Mouse (Mus musculus) spleen, postnatal 36 days (tissue): ENCODE data around the gene Pde11a.

Experiments used
- DNase-seq, 2 experiments: peaks; one replicate each; pipeline ENCODE4 v3.0.0; 2022; ENCODE audit warnings: low spot score in 2 of 2, mixed read lengths in 1 of 2

Pde11a gene

DNA sequence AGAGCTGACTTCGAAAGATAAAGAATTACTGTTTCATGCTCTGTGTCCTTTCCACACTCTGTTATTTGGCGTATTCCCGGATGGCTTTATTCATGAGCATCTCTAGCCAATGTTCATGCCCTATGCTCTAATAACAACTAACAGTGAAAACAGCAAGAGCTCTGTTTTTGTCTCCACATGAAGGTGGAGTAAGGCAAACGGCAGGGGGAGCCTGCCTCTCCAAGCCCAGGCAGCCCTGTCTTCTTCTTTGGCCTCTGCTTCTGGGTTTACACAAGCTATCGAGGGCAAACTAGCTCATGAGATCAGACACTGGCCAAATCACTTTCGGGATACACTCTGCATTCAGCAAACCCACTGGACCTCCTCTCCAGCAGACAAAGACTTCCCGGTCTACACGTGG is 241.3 kb downstream of the Pde11a start:
- DNase-seq: no peak

DNA sequence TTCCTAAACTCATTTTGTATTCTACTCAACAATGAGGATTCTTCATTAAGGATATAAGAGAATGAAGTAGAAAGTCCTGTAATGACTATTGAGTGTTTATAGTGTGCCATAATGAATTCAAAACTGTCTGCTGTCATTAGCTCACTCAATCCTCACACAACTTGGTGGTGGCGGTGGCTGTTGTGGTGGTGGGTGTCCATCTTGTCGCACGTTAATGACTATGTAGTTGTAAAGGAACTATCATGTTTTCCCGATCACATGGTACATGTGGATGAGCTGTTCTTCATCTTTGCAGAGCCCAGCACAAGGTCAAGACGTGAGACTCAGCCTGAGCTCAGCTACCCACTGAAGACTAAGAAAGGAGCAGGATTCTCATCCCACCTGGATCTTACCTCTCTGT is 242.7 kb downstream of the Pde11a start:
- no peak for DNase-seq

- no peak for DNase-seq
Observed at GRCm38 (mm10) chr2:76090506-76090905, 248.1 kb downstream of the Pde11a start.

GRCm38 (mm10) chr2:76088844-76089243 is 249.7 kb downstream of the Pde11a start:
- no peak for DNase-seq

GRCm38 (mm10) chr2:76088413-76088812 is 250.2 kb downstream of the Pde11a start:
- peak in 1 of 2 experiments; percentile 6 for DNase-seq

- no peak for DNase-seq
Observed at GRCm38 (mm10) chr2:76087170-76087569, 251.4 kb downstream of the Pde11a start.

- no peak for DNase-seq
Observed at GRCm38 (mm10) chr2:76084982-76085381, 253.6 kb downstream of the Pde11a start.

DNA sequence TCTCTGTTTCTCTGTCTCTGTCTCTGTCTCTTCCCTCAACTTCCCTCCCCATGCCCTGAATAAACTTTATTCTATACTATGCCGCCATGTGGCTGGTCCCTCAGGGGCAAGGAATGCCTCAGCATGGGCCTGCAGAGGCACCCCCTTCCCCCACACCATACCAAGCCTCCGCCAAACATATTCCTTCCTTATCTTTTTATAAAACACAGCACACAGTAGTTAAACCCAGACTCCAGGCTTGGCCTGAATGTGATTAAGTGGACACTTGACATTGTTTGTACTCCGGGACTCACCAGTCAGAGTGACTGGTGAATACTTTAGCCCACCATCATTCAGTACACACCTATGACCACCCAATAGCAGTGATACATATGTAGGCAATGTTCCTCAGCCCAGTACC is 254.7 kb downstream of the Pde11a start:
- DNase-seq: no peak

DNA sequence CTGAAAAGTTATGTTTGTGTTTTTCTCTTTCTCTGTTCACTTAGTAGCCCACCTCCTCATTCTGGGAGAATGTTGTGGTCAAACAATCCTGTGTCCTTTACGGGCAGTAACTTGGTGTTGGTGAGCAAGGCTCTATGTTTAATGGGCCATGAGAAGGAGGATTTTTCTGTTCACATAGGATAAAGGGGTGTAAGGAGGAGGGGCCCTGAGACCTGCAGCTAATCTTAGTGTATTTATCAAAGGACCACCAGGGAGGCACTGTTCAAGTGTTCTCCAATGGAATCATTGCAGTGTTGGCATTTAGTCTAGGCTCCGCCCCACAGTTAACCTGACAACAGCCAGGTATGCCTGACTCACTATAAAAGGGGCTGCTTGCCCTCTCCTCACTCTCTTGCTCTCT is 255.2 kb downstream of the Pde11a start:
- DNase-seq: no peak

DNA sequence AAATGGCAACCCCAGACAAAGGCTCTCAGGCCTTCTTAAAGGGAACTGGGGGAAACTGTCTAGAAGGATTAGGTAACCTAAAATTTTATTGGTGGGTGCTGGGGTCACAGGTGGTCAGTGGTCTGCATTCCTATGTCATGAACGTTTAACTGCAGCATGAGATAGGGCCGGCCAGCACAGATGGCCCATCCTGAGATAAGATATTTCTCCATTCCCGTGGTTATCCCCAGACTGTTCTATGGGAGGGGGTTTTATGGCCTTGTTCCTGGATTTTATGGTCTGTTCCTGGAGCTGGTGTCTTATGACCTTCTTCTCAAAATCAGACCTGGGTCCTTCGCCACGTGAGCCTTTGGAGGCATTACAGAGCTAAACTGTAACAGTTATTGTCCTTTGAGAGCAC is 256.6 kb downstream of the Pde11a start:
- no peak for DNase-seq

DNA sequence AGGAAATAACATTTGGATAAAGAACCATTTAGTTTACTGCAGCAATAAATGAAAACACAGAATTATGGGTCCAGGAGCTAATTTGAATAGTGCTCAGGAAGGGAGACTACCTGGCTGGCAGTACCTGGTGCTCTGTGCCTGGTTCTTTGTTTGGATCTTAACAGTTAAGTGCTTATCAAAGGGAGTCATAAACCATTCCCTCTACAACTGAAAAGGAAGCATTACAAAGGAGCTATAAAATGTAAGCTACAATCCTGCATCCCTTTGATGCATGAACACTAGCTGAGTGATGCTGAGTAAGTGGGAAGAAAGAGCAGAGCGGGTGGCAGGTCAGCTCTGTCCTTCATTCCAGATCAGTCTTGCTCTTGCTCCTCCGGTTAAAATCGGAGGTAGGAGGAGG is 258.0 kb downstream of the Pde11a start:
- DNase-seq: no peak

- no peak for DNase-seq
Observed at GRCm38 (mm10) chr2:76076838-76077237, 261.7 kb downstream of the Pde11a start.

DNA sequence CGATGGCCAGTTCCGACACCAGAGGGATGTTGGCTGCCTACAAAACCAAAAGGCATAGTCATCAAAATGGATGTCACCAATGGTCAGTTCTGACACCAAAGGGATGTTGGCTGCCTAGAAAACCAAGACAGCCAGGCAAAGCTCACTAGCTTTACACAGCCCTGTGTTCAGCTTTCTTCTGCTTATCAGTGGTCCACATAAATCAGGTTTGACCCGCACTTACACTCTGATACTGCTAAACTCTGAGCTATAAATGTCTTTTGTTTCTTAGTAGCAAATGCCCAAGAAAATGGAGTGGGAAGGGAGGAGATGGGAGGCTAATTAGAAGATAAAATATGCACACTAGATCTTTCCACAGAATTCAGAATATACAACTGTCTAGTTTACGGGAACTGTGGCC is 262.5 kb downstream of the Pde11a start:
- no peak for DNase-seq

- DNase-seq: no peak
Observed at GRCm38 (mm10) chr2:76073079-76073478, 265.5 kb downstream of the Pde11a start.

DNA sequence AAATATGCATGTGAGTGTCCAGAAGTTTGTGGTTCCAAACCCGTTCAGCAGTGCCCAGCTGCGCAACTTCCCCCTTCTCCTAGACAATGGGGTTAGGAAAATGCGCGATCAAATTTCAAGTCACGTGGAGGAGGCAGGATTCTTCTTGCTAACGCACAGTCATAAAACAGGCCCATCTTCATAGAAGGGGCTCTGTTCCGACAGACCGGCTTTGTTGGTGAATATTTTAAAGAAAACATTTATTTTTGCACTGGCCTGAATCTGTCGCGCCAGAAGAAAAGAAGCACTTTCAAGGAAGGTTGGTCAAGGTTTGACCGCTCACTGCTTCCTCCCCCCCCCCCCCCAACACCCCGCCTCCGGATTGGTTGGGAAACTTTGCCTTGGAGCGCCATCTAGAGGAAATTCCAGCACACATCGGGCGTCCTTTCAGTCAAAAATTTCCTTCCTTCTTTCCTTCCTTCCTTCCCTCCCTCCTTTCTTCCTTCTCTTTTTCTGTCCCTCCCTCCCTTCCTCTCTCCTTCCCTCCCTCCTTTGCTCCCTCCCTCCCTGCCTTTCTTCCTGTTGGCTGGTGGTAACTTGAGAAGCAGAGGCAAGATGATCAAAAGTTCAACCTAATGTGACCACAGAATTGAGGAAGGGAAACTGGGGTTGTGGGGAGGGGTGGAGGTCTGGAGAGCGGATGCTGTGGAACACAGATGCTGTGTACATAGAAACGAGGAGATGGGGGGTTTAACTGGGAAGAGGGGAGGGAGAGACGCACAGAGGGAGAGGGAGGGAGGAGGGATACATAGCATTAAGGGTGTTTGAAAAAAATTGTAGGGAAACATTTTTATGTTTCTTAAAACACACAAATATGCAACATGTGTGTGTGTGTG is 267.9 kb downstream of the Pde11a start:
- DNase-seq: peak; percentile 45 to 57

- DNase-seq: no peak
Observed at GRCm38 (mm10) chr2:76069238-76069637, 269.3 kb downstream of the Pde11a start.

DNA sequence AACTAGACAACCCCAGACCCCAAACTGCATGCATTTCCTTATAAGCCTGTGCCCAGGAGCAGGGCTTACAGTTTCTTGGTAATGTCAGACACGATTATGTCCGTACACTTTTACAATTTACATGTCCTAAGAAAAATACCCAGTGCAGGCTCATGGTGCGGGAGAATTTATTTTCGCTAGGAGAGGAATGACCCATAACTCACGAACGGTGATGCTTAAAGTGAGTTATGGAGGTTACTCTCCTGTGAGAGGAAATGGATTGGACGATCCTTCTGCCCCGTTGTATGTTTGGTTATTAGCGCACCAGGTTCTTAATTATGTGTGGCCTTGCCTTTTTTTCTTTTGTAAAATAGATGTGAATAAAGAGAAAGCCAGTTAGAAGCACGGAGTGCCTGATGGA is 270.4 kb downstream of the Pde11a start:
- no peak for DNase-seq

DNA sequence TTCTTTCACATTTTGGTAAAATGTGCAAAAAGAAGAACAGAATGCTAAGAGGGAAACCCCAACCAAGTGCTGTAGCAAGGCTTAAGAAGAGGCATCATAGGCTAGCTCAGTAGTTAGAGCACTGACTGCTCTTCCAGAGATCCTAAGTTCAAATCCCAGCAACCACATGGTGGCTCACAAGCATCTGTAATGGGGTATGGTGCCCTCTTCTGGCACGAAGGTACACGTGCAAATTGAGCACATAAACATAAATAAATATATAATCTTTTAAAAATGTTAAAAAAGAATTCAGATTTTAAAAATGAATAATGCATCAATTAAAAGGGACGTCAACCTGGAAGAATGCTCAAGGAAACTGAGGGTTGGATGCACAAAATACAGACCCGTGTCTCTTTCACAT is 271.4 kb downstream of the Pde11a start:
- DNase-seq: no peak

DNA sequence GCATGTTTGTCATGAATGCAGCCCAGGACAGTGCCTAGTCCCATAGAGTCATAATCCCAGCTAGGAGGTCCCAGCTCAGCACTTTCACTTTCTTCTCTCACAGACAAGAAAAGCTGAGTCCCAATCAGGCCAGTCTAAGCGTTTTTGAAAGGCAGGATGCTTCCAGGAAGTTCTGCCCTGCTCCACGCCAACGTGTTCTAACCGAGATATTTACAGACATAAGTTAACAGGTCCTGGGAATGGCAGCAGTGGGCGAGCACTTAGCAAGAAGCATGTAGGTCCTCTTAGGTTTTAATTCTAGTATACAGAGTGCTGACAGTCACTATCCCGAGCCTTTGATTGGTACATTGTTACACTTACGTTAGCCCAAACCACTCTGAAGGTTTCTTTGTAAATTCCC is 273.3 kb downstream of the Pde11a start:
- no peak for DNase-seq

DNA sequence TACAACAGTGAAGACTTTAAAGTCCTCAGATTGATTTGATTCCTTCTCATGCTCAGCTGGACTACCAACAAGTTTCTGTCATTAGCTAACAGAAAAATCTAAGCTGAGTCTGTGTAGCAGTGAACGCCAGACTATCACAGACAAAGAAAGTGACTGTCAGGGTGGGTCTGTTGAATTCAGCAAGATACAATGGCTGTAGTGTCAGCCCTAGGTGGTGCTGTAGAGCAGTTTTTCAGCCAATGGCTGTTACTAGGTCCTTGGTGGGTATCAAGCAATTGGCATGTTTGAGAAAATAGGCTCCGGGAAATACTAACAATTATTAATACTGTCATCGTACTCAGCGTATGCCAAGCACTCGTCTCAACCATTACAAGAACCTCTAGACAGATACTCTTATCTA is 274.5 kb downstream of the Pde11a start:
- DNase-seq: no peak

- DNase-seq: no peak
Observed at GRCm38 (mm10) chr2:76060207-76060606, 278.4 kb downstream of the Pde11a start.

DNA sequence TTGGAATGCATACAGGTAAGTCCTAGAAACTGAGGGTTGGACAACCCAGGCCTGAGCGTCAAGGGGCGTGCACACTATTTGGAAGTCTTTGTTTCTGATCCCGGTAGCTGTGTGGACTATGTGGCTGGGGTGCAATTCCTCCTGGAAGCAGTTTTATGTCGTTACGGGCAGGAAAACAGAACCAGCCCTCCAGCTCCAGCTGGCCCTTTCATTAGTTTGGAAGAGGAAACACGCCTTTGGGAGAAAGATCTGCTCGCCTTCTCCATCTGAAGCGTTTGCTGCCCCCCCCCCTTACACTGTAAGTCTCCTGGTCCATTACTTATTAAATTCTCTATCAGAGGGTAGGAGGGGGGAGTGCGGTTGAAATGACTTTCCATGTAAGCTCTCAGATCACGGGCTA is 279.0 kb downstream of the Pde11a start:
- no peak for DNase-seq

- DNase-seq: no peak
Observed at GRCm38 (mm10) chr2:76058661-76059467, 279.7 kb downstream of the Pde11a start.
